Mouse (Mus musculus) midbrain, embryonic 12.5 days (tissue): ENCODE measurements at regions not wholly inside any gene's neighbourhood (a gene's known extent, or its start where the extent isn't known, plus 50 kb on each side); places are given as distances from the start of the nearest gene placed in this dataset.
A peak's percentile ranks its signal among the peaks of the same experiment; 100 is the strongest.

Source experiments
- ATAC-seq: fragments of 200-750 bp; cut with Nextera tagmentation; 2 replicates; pipeline ENCODE4 v1.8.0; 2017; ENCODE audit warnings: low read depth, moderate TSS enrichment, moderate library complexity; ENCODE audit not compliant: low FRiP score
- H3K27ac ChIP-seq: fragments of 300-500 bp; sonication (generic); replicated peaks from 2 replicates; pipeline ENCODE4 v1.5.1; 2016; ENCODE audit warnings: mild to moderate bottlenecking
- H3K27me3 ChIP-seq: fragments of 300-500 bp; sonication (generic); 2 replicates; pipeline ENCODE4 v1.6.1; 2016; ENCODE audit warnings: mild to moderate bottlenecking
- H3K36me3 ChIP-seq: fragments of 300-500 bp; sonication (generic); 2 replicates; pipeline ENCODE4 v1.6.1; 2016
- H3K4me1 ChIP-seq: fragments of 300-500 bp; sonication (generic); 2 replicates; pipeline ENCODE4 v1.6.1; 2016
- H3K4me2 ChIP-seq: fragments of 300-500 bp; sonication (generic); replicated peaks from 2 replicates; pipeline ENCODE4 v1.6.1; 2016; ENCODE audit warnings: mild to moderate bottlenecking, moderate library complexity
- H3K4me3 ChIP-seq: fragments of 300-500 bp; sonication (generic); 2 replicates; pipeline ENCODE4 v1.5.1; 2016; ENCODE audit warnings: mild to moderate bottlenecking
- H3K9ac ChIP-seq: fragments of 300-500 bp; sonication (generic); replicated peaks from 2 replicates; pipeline ENCODE4 v1.6.1; 2016; ENCODE audit warnings: mild to moderate bottlenecking, moderate library complexity
- H3K9me3 ChIP-seq: fragments of 300-500 bp; sonication (generic); 2 replicates; pipeline ENCODE4 v1.6.1; 2016; ENCODE audit warnings: mild to moderate bottlenecking
- WGBS: fragments of 180-500 bp; shearing (Covaris S2); methylation state at CpG from one replicate; pipeline ENCODE4 v1.1.7; 2016; 5-methylcytosine and 5-hydroxymethylcytosine counted together

DNA sequence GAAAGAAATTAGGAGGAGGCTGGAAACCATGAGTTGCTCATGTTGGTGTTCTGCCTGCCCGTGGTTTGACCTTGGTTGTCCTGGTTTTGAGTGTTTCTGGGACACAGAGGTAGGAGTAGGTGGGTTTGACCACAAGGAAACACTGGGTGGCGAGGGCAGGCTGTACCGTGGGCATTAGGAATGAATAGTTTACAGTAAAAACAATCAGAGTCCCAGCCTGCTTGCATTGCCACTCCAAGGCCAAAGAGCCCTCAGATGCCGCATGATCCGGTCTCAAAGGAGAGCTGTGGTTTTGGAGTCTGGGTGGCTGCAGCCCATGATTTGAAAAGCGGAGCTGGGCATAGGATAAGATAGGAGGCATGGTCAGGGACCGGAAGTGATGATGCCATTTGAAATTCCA, 212.0 kb downstream of the 4933412E24Rik start:
- ATAC-seq, result no peak
- no peaks in the 10 kb centered on the region for H3K4me1 ChIP-seq
- H3K4me3 ChIP-seq, result no peak overlapping the region
- H3K36me3 ChIP-seq, result no peaks in the 10 kb centered on the region
- no peak overlapping the region for H3K27ac ChIP-seq
- H3K4me2 ChIP-seq, result no peak overlapping the region
- H3K9ac ChIP-seq, result no peak overlapping the region
- H3K9me3 ChIP-seq, result no peaks in the 10 kb centered on the region
- WGBS, result 84% methylated on average over 7 of the region's 7 CpGs
- H3K27me3 ChIP-seq, result no peaks in the 10 kb centered on the region

DNA sequence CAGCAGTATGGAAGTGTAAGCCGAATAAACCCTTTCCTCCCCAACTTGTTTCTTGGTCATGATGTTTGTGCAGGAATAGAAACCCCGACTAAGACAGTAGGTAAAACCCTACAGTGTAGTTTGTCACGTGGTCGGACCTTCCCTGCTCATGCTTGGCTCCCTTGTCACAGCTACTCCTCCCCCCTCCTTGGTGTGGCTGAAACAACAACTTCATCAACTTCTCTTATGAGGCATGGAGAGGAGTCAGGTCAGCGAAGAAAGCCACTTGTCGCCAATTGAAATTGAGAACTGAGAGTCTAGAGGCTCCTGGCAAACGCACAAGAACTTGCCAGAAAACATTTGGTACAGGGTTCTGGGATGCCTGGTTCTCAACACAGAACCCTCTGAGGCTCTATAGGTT, 214.1 kb downstream of the 4933412E24Rik start:
- H3K4me3 ChIP-seq, result no peak overlapping the region
- 85% methylated on average over 7 of the region's 7 CpGs for whole genome bisulfite sequencing
- no peak for ATAC-seq

DNA sequence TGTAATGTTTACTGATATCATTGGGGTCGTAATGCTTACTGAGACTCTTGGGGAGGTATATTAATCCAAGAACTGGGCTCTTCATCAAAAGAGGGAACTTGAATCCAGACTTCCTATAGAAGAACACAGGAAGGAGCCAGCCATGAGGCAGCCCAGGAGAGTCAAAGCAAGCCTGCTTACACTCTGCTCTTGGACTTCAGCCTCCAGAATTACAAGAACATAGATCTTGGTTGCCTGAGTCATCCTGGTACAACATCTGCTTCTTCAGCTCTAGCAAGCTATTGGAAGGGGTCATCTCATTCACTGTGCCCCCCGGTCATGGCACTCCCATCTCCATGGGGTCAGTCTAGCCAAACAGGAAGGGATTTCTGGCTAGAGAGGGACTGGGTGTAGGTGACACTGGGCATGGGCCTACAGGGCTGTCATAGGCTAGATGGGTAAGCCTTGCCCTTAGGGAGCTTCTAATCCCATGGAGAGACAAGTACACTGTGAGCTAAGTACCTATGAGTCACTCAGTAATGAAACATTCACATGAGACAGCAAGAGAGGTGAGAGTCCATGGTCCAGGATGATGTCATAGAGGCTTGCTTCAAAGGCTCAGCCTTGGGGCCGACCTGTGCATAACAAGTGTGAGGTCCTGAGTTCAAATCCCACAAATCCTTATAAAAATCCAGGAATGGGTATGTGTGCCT, 217.1 kb downstream of the 4933412E24Rik start:
- WGBS, result 90% methylated on average over 3 of the region's 3 CpGs
- ATAC-seq, result no peak
- H3K9me3 ChIP-seq, result no peaks in the 10 kb centered on the region
- H3K36me3 ChIP-seq, result no peaks in the 10 kb centered on the region
- no peak overlapping the region for H3K4me3 ChIP-seq
- no peaks in the 10 kb centered on the region for H3K27me3 ChIP-seq
- no peak overlapping the region for H3K9ac ChIP-seq
- no peak overlapping the region for H3K4me2 ChIP-seq
- H3K4me1 ChIP-seq, result no peaks in the 10 kb centered on the region
- H3K27ac ChIP-seq, result no peak overlapping the region

More for the DNA sequence above, 214.1 kb downstream of the 4933412E24Rik start:
- Histone ChIP-seq H3K4me2 (no peak overlapping the region), H3K36me3 (no peaks in the 10 kb centered on the region), H3K27ac (no peak overlapping the region), H3K4me1 (no peaks in the 10 kb centered on the region), H3K27me3 (no peaks in the 10 kb centered on the region), H3K9ac (no peak overlapping the region), H3K9me3 (no peaks in the 10 kb centered on the region)

DNA sequence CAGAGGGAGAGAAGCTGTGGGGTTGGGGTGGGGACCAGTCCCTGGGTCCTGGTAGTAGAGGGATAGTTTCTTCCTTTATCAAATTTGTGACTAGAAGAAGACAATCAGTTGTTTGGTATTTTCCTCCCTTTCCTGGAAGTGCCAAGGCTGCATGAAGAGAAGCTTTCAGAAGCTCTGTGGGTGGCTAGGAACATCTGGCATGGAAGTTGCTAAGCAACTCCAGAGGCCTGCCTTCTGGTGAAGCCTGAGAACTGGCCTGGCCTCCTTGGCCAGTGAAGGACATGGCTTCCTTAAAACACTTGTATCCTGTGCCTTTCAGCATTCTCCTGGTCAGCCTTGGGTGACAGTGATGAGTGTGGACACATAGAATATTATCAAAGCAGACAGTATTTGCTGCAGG, 217.9 kb downstream of the 4933412E24Rik start:
- H3K4me3 ChIP-seq, result no peak overlapping the region
- no peaks in the 10 kb centered on the region for H3K36me3 ChIP-seq
- H3K9me3 ChIP-seq, result no peaks in the 10 kb centered on the region
- ATAC-seq, result no peak
- H3K27ac ChIP-seq, result no peak overlapping the region
- H3K9ac ChIP-seq, result no peak overlapping the region
- H3K4me2 ChIP-seq, result no peak overlapping the region
- H3K27me3 ChIP-seq, result no peaks in the 10 kb centered on the region
- H3K4me1 ChIP-seq, result no peaks in the 10 kb centered on the region

DNA sequence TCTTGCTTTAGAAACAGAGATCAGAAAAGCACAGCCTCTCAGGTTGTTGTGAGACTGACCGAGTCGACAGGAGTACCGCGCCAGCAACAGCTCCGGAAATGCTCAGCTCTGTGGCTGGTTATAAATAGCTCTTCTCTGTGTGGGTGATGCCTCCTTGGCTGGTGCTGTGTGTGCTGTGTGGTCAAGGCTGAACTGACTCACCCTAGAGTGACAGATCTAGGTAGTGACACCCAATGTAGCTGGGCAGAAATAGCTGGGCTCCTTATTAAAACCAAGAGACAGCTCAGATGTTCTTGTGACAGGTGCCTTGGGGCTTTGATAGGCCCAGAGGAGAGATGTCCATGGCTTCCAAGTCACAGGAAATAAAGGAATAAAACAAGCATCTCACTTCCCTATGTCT, 220.7 kb downstream of the 4933412E24Rik start:
- Histone ChIP-seq H3K27ac (no peak overlapping the region), H3K4me1 (no peaks in the 10 kb centered on the region), H3K9ac (no peak overlapping the region), H3K36me3 (no peaks in the 10 kb centered on the region), H3K9me3 (no peaks in the 10 kb centered on the region), H3K4me2 (no peak overlapping the region), H3K27me3 (no peaks in the 10 kb centered on the region), H3K4me3 (no peak overlapping the region)
- WGBS, result 91% methylated on average over 5 of the region's 5 CpGs
- no peak for ATAC-seq

DNA sequence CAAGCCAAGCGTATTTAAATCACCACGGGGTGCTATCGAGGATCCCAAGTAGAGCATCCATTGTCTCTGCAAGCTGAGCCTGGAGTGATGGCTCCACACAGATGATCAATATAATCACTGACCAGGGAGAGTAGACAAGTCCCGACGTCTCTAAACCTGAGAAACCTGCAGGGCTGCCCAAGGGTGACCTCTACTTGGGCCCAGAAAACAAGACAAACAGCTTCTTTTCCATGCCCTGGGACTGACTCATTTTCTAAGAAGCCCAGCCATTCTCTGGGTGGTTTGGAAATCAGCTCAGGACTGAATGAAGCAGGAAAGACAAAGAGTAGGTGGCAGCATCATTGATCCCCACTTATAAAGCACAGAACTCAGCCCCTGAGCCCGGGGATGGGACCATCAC, 221.5 kb downstream of the 4933412E24Rik start:
- Histone ChIP-seq H3K36me3 (no peaks in the 10 kb centered on the region), H3K9me3 (no peaks in the 10 kb centered on the region), H3K27ac (no peak overlapping the region), H3K27me3 (no peaks in the 10 kb centered on the region), H3K9ac (no peak overlapping the region), H3K4me3 (no peak overlapping the region), H3K4me2 (no peak overlapping the region), H3K4me1 (no peaks in the 10 kb centered on the region)
- 92% methylated on average over 6 of the region's 6 CpGs for WGBS
- no peak for ATAC-seq

DNA sequence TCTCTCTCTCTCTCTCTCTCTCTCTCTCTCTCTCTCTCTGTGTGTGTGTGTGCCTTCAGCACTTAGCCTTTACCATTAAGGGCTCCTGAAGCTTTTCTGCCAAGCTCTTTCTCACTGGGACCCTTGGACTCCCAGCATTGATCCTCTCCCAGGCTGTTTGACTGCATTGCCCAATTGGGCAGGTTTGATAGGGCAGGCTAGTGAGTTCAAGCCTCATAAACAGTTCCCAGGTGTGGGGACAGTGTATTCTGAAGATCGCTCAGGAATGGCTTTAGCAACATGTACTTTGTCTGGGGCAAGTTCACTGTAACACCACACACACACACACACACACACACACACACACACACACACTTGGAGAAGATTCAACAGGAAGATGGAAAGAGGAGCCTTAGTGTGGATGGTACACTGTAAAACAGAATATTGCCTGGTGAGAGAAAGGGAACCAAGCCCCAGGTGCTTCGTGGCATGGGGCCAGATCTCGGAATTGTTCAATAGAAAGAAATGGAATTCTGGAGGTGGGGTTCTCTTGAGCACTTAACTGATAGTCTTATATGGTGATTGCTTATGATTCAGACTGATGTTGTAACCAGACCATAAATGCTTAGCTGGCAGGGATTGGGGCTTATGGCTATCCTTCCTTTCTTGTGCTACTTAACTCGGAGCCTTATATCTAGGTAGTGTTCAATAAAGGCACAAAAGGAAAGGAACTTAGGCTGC, 229.5 kb downstream of the 4933412E24Rik start:
- peaks cover 21% of the 10 kb centered on the region for H3K4me1 ChIP-seq
- no peaks in the 10 kb centered on the region for H3K9me3 ChIP-seq
- H3K9ac ChIP-seq, result no peak overlapping the region
- no peak overlapping the region for H3K4me3 ChIP-seq
- H3K4me2 ChIP-seq, result no peak overlapping the region
- H3K27ac ChIP-seq, result no peak overlapping the region
- no peak for ATAC-seq
- peaks cover 9% of the 10 kb centered on the region for H3K27me3 ChIP-seq
- no peaks in the 10 kb centered on the region for H3K36me3 ChIP-seq
- WGBS, result 77% methylated on average over 4 of the region's 4 CpGs

DNA sequence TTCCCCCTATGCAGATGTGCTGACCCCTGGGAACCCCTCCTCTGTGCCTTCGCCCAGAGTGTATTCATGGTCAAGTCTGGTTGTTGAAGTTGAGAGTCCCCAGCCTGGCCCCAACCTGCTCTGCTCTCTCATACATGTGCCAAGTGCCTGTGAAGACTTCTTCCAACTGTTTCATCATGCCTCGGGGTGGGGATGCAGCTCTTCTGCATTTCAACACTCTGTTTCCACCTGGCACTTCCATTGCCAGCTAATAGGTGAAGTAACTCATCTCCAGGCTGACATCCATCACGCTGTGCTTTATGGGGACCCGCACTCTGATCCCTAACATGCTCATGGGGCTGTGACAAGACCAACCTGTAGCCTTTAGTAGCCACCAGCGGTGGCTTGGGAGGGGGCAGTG, 230.4 kb downstream of the 4933412E24Rik start:
- peaks cover 21% of the 10 kb centered on the region for H3K4me1 ChIP-seq
- H3K4me3 ChIP-seq, result no peak overlapping the region
- H3K36me3 ChIP-seq, result no peaks in the 10 kb centered on the region
- H3K9me3 ChIP-seq, result no peaks in the 10 kb centered on the region
- no peak overlapping the region for H3K4me2 ChIP-seq
- H3K9ac ChIP-seq, result no peak overlapping the region
- WGBS, result 94% methylated on average over 5 of the region's 5 CpGs
- H3K27ac ChIP-seq, result no peak overlapping the region
- ATAC-seq, result no peak
- H3K27me3 ChIP-seq, result peaks cover 9% of the 10 kb centered on the region

DNA sequence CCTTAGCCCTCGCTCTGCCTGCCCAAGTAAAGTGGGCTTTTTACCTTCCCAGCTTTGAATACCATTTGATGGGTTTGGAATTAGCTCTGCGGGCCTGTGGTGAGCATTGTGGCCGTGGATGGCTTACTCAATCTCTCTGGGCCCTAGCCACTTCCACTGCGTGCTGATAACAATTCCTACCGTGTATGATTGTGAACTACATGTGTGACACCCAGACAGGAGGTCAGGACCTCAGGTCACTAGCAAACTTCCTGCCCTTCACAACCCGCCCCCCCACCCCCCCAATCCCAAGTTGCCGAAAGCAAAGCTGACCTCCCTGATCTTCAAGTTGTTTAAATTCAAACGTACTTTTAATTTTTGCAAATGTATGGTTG, 231.9 kb downstream of the 4933412E24Rik start:
- Histone ChIP-seq H3K9me3 (no peaks in the 10 kb centered on the region), H3K36me3 (no peaks in the 10 kb centered on the region), H3K4me1 (peaks cover 21% of the 10 kb centered on the region), H3K27ac (no peak overlapping the region), H3K4me2 (0 out of 2 replicates have a peak overlapping the region, but pooled peaks have one; percentile 44), H3K27me3 (peaks cover 9% of the 10 kb centered on the region), H3K4me3 (no peak overlapping the region), H3K9ac (no peak overlapping the region)
- 40% methylated on average over 8 of the region's 8 CpGs for WGBS
- no peak for ATAC-seq

DNA sequence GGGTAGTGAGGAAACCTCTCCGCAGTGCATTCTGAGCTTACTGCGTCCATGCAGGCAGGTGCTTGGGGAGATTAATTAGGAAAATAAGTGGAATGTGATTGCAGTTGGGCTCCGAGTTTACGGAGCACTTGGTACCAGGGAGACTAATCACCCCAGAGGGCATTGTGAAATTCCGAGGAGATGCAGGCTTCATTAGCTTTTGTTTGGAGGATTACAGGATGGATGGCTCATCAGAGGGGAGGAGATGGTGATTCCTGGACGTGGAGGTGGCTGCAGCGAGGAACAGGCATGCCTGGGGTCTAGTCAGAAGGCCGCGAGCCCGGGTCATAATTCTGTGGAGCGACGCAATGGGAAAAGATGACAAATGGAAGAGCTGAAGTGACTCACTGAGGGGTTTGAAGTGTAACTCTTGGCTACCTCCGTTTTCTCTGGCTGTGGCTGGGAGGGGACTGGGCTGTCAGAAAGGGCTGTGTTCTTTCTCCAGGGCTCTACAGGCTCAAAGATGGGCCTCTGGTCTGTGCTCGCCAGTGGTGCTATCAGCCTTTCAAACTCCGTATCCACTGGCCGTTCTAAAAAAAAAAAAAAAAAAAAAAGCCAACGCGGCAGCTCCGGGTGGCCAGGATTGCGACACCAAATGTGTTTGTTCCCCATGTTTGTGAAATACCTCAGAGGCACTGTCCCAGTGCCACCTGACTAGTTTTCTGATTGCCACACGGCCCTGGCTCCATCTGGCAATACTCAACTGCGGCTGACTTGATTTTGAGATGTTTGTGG, 232.4 kb downstream of the 4933412E24Rik start:
- Histone ChIP-seq H3K4me3 (peak overlapping the region; percentile 19), H3K9me3 (no peaks in the 10 kb centered on the region), H3K4me2 (peak overlapping the region; percentile 44), H3K27ac (no peak overlapping the region), H3K4me1 (peaks cover 21% of the 10 kb centered on the region), H3K27me3 (peaks cover 9% of the 10 kb centered on the region), H3K9ac (no peak overlapping the region), H3K36me3 (no peaks in the 10 kb centered on the region)
- peak; percentile 64 for ATAC-seq
- WGBS, result 11% methylated on average over 22 of the region's 22 CpGs

DNA sequence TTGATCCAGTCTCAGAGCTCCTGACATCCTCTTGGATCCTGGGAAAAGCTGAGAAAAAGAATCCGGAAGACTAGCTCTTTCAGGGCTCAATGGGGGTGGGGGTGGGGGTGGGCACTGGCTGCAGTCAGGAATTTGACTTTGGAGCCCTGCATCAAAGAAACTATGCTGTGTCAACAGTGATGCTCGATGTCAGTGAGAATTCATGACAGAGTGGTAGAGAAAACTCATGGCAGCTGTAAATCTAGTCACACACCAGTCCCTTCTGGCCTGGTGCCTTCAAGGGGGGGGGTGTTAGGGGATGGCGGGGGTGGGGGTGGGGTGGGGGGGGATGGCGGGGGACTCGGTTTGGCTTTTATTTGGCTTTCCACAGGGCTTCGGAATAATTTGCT, 233.0 kb downstream of the 4933412E24Rik start:
- Histone ChIP-seq H3K4me2 (peak overlapping the region; percentile 44), H3K27ac (no peak overlapping the region), H3K27me3 (peaks cover 9% of the 10 kb centered on the region), H3K36me3 (no peaks in the 10 kb centered on the region), H3K4me1 (peaks cover 21% of the 10 kb centered on the region), H3K9ac (no peak overlapping the region), H3K4me3 (peak overlapping the region; percentile 19), H3K9me3 (no peaks in the 10 kb centered on the region)
- 4% methylated on average over 6 of the region's 6 CpGs for WGBS
- peak; percentile 52; the same call in 1 of the 2 replicates for ATAC-seq

DNA sequence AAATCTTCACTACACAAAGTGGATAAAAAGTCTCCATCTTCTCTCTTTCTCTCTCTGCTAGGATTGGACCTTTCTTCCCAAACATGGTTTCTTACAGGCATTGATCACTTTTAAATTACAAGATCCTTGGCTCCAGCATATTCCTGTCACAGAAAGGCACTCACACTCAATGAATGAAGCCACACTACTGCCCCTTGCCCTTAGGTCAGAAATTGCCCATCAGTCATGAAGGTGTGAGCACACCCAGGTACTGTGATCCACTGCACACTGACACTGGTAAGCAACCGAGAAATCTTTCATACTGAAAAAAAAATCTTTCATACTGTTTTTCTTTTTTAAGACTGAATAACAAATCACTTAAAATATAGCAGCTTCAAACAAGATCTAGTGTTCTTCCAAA, 235.9 kb downstream of the 4933412E24Rik start:
- peaks cover 21% of the 10 kb centered on the region for H3K4me1 ChIP-seq
- H3K27me3 ChIP-seq, result peaks cover 9% of the 10 kb centered on the region
- no peak overlapping the region for H3K4me2 ChIP-seq
- ATAC-seq, result no peak
- no peak overlapping the region for H3K9ac ChIP-seq
- no peaks in the 10 kb centered on the region for H3K36me3 ChIP-seq
- H3K9me3 ChIP-seq, result no peaks in the 10 kb centered on the region
- no peak overlapping the region for H3K27ac ChIP-seq
- no peak overlapping the region for H3K4me3 ChIP-seq
- WGBS, result 84% methylated on average over 1 of the region's 1 CpGs
